Comparison of ENCODE assay signal across 9 mouse cellular contexts in the genomic region with DNA sequence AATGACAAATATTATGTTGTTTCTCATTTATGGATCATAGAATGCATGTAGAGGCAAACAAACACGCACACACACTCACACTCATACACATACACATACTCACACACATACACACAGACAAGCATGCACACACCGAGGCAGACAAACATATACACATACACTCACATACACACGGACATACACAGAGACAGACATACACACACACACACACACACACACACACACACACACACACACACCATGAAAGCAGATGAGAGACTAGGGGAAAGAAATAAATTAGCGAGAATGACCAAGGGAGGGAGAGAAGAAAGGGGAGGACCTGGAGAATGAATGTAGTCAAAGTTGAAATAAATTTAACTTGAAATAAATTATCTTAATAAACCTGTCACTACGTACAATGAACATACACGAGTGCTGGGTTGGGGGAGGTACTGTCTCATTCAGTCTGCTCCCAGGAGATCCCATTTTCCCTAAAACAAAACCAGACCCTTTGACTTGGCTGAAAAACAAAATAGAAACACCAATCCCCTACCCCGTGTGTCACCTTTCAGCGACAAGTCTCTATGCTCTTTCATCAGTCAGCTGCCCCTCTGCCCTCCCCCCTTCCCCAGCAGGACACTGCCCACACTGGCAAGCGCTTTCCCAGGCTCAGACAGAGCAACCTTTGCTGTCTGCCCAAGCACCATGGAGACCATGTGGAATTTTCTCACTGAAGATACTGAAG.
A peak's percentile ranks its signal among the peaks of the same experiment; 100 is the strongest.
DNase-seq lines count a peak whose midpoint lies in the region; ATAC-seq lines count a peak whose summit lies in the region.
"Had no signal": no experiment of that assay in that cellular context is flagged by ENCODE, and none has a peak within 500 bp of the region (broad histone marks: within the 10 kb centered on the region; RNA-seq: fewer than 3 reads in every experiment).

No protein-coding gene starts in this region.

- peaks cover 28% of the 10 kb centered on the region for H3K4me1 ChIP-seq in embryonic facial prominence, embryonic 10.5 days
- H3K4me1 ChIP-seq in hindbrain, embryonic 13.5 days (replicated peaks): peaks cover 12% of the 10 kb centered on the region
- H3K4me1 ChIP-seq in midbrain, embryonic 14.5 days (ENCODE audit: control insufficient read depth, insufficient read depth, low read length): peaks cover 17% of the 10 kb centered on the region; the same call in 1 of the 2 replicates

- ATAC-seq in hindbrain, embryonic 13.5 days (ENCODE audit: low FRiP score): peak; percentile 86
- 0 out of 2 replicates have a peak, but pooled peaks have one; percentile 42 for ATAC-seq in midbrain, embryonic 14.5 days (ENCODE audit: low FRiP score, low TSS enrichment)
- no peak for ATAC-seq in erythroid progenitor cell, adult 5-6 weeks (replicated peaks; ENCODE audit: low FRiP score, poor library complexity, severe bottlenecking)

- no peaks in the 10 kb centered on the region for H3K27me3 ChIP-seq in embryonic facial prominence, embryonic 10.5 days (replicated peaks; ENCODE audit: low read depth, poor library complexity, severe bottlenecking)
- H3K27me3 ChIP-seq in hindbrain, embryonic 13.5 days: no peaks in the 10 kb centered on the region
- H3K27me3 ChIP-seq in midbrain, embryonic 14.5 days (ENCODE audit: control insufficient read depth, insufficient read depth, low read length): no peaks in the 10 kb centered on the region

- H3K36me3 ChIP-seq in embryonic facial prominence, embryonic 10.5 days (replicated peaks): no peaks in the 10 kb centered on the region
- H3K36me3 ChIP-seq in hindbrain, embryonic 13.5 days: no peaks in the 10 kb centered on the region
- H3K36me3 ChIP-seq in midbrain, embryonic 14.5 days (ENCODE audit: control insufficient read depth, insufficient read depth, low read length): no peaks in the 10 kb centered on the region

- H3K4me3 ChIP-seq in embryonic facial prominence, embryonic 10.5 days: no peak overlapping the region
- no peak overlapping the region for H3K4me3 ChIP-seq in hindbrain, embryonic 13.5 days
- H3K4me3 ChIP-seq in midbrain, embryonic 14.5 days (replicated peaks; ENCODE audit: low read depth, low read length): no peak overlapping the region

- H3K9ac ChIP-seq in hindbrain, embryonic 13.5 days: no peak overlapping the region
- no peak overlapping the region for H3K9ac ChIP-seq in midbrain, embryonic 14.5 days (replicated peaks; ENCODE audit: low read length)

- no peaks in the 10 kb centered on the region for H3K9me3 ChIP-seq in embryonic facial prominence, embryonic 10.5 days
- no peaks in the 10 kb centered on the region for H3K9me3 ChIP-seq in hindbrain, embryonic 13.5 days
- no peaks in the 10 kb centered on the region for H3K9me3 ChIP-seq in midbrain, embryonic 14.5 days (ENCODE audit: control insufficient read depth, low read length)

- peak overlapping the region; percentile 48 for H3K27ac ChIP-seq in embryonic facial prominence, embryonic 10.5 days (replicated peaks)
- 0 out of 2 replicates have a peak overlapping the region, but pooled peaks have one; percentile 8 for H3K27ac ChIP-seq in hindbrain, embryonic 13.5 days
- H3K27ac ChIP-seq in midbrain, embryonic 14.5 days (replicated peaks; ENCODE audit: low read depth, low read length): no peak overlapping the region

- 44% methylated on average over 9 of the region's 9 CpGs for WGBS in embryonic facial prominence, embryonic 10.5 days
- 18% methylated on average over 9 of the region's 9 CpGs for WGBS in hindbrain, embryonic 13.5 days
- WGBS in midbrain, embryonic 14.5 days: 21% methylated on average over 9 of the region's 9 CpGs

- DNase-seq in cerebellum, postnatal 14 days: peak; percentile 23 to 30
- no peak for DNase-seq in cerebellum, adult 11-12 months
- peak; percentile 52 for DNase-seq in embryonic facial prominence, embryonic 10.5 days (ENCODE audit: low spot score)
- peak; percentile 59 for DNase-seq in midbrain, embryonic 14.5 days
- no peak for DNase-seq in thymus, postnatal 36 days
- no peak for DNase-seq in cerebellum, postnatal 25 days
- DNase-seq: gastrocnemius, postnatal 14 days had no signal

- H3K4me2 ChIP-seq in hindbrain, embryonic 13.5 days: no peak overlapping the region
- H3K4me2 ChIP-seq in midbrain, embryonic 14.5 days (ENCODE audit: low read length): no peak overlapping the region

Comparison
In these comparisons a context has a peak if more than half of its experiments do, and no peak if none do; other contexts are left out.
1. DNase-seq: peak in cerebellum, postnatal 14 days (2 of 2), embryonic facial prominence, embryonic 10.5 days (single experiment) and midbrain, embryonic 14.5 days (single experiment); none in cerebellum, adult 11-12 months (single experiment), thymus, postnatal 36 days (0 of 2) and cerebellum, postnatal 25 days (0 of 2).